Mouse (Mus musculus) mouse embryonic stem cell (cell line): ENCODE measurements around the gene Cd47.

Experiments
- in situ Hi-C, 2 experiments: fragments of 300-500 bp; cut with MboI; formaldehyde crosslinking; loops; 1 replicate in 1 of 2; 3 replicates in 1 of 2; pipeline ENCODE4 v1.14.3; 2019 to 2020; ENCODE audit warnings: low sequenced_read_pairs in 2 of 2, low pct_unique_long_range_greater_than_20kb in 1 of 2, mixed read lengths in 1 of 2; ENCODE audit not compliant: unreplicated experiment in 1 of 2

The Cd47 gene

DNA sequence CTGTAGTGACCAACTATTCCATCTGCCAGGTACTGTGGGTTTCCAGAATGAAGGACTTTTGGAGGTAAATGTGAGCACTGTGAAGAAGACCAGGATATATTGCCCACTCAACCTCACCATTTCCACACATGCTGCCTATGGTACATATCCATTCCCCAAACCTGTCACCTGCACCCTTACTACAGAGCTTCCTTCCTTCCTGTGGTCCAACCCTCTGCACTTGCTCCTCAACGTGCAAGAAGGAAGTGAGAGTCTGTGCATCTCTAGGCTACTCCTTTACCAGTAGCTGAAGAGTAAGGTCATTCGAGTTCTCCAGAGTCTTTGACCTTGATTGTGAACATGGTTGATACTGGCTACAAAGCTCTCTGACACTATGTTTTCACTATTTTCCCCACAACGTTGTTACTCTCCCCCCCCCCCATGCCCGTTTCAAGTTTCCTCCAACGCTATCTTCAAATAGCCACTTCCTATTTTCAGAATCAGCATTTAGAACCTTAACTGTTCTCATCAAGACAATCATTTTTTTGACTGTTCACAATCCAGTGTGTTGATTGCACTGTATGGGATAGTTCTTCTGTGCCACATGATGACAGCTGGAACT lies 18.7 kb upstream of the Cd47 start:
- in situ Hi-C loops: no loop called here

DNA sequence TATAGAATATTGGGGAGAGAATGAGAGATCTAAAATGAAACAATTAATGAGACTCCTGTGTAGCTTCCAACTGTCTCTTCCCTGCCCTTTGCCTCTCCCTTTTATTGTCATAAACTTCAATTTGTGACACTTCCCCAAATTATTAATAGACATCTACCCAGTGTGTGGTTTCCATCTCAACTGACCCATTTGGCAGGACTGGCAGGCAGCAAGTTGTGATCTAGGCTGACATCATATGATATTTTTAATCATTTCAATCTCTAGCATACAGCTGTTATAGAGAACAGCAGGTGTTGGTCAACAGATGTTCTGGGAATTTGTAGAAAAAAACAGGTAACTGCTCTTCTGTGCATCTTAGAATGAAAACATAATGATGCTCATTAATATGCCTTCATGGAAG lies 17.0 kb upstream of the Cd47 start:
- in situ Hi-C loops: no loop called here

DNA sequence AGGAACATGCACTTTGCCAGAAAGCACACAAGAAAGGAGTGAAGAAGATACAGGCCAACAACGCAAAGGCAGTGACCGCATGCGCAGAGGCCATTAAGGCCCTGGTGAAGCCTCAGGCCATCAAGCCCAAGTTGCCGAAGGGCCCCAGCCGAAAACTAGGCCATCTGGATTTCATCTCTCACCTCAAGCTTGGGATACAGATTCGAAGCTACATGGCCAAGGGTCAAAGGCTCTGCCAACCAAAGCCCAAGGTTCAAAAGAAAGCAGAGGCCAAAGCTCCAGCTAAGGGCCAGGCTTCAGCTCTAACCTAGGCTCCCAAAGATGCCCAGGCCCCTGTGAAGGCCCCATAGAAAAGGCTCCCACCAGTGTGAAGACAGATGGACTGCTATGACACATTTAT lies 14.2 kb upstream of the Cd47 start:
- in situ Hi-C loops: no loop called here

DNA sequence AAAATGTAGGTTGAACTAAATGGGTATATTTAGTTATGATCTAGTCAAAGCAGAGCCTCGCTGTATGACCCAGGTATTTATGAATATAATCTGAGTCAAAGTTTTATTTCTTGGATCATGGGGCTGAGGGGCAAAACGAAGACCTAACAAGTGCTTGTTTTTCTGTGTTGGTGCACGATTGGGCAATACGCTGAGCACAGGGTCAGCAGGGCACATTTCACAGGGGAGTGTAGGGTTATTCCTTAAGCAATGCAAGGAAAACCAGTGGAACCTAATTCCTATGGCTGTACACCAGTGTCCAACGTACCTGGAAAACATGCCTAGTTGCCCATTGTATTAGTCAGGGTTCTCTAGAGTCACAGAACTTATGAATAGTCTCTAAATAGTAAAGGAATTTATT lies 12.6 kb upstream of the Cd47 start:
- in situ Hi-C loops: no loop called here

DNA sequence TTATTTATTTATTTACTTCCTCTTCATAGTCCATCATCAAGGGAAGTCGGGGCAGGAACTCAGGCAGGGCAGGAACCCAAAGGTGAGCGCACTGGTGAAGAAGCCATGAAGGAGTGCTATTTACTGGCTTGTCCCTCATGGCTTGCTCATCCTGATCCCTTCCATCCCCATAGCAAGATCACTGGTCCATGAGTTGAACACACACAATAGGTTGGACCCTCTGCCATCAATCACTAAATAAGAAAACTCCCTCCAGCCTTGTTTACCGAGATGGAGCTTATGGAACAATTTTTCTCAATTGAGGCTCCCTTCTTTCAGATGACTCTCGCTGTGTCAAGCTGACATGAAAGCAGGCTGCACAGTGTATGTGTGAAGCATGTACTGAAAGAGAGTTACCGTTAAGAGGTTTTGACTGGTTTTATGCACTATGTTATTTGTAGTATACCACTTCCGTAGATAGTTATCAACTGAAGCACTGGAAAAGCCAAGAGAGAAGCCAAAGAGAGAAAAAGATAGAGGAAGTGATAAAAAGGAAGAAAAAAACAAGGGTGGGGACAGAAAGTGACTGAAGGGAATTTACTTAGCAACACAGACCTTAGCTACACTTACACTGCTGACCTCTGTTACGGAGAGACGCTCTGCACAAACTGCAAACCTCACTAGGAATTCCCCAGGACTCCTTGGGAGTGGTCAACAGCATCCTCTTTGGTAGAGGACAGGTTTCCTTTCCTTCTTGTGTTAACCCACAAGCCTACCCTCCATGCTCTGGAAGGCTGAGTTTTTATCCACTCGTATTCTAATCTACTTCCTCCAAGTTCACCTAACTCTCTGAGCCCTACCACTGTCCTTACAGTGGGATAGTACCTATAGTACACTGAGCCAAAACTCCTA lies 9.5 kb upstream of the Cd47 start:
- in situ Hi-C loops: no loop called here

DNA sequence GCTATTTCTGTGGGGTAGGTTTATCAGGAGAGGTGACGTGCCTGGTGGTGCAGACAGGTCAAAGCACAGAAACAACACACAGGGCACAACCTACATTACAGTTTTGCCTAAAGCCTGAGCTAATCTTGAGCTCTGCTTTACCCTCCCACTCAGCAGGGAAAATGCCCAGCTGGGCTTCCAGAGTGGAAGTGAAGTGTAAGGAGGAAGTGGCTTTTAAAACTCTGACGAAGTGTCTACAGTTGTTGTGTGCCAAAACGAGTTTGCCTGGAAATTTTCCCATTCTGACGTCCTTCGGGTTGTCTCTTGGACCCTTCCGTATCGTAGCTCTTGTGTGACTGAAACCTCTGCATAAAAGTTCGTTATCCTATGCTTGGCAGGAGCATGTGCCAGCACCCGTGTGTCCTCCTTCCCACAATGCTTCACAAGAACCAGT lies 7.9 kb upstream of the Cd47 start:
- in situ Hi-C loops: no loop called here

DNA sequence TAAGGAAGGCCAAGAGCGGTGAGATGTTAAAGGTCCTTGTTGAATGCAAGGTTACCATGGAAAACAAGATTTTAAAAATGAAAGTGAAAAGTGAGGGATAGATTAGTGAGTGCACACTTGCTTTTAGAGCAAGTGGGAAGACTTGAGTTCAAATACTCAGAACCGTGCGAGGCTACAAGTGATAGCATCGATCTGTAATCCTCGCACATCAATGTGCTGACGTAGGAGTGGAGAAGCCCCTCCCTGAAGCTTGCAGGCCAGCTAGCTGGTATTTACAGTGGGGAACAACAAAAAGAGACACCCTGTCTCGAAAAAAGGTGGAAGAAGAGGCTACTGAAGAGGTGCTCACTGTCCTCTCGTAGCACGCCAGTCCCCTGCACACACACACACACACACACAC lies 6.7 kb upstream of the Cd47 start:
- in situ Hi-C loops: no loop called here

DNA sequence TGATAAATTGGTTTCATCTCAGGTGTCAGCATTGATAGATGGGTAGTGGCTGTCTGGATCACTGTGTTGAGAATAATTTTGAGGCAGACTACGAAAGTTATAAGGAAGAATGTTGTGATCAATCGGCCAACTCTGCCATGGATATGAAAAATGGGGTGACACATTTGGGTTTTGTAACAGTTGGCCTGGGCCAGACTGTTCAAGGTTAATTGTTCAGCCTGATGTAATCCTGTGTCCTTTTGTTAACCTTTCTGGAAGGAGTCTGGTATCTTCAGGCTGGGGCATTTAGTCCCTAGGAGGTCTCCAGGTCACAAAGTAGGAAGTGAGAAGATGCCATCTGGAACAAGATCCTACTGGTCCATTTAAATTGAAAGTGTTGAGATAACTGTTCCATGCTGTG lies 4.1 kb upstream of the Cd47 start:
- in situ Hi-C loops: no loop called here

DNA sequence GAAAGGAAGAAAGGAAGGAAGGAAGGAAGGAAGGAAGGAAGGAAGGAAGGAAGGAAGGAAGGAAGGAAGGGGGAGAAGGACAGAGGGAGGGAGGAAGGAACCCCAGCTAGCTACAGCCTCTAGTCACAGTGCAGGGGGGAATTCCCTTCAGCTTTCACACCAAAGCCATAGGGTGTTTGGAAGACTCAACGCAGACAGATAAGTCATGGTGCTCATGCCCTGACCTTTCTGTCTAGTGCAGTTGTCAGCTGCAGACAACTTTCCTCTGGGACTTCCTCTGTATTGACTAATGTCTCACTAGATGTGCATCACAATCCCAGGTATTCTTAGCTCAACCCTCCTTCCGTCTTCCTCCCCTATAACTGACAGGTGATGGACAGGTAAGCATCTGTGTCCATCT lies 3.4 kb upstream of the Cd47 start:
- in situ Hi-C loops: no loop called here

DNA sequence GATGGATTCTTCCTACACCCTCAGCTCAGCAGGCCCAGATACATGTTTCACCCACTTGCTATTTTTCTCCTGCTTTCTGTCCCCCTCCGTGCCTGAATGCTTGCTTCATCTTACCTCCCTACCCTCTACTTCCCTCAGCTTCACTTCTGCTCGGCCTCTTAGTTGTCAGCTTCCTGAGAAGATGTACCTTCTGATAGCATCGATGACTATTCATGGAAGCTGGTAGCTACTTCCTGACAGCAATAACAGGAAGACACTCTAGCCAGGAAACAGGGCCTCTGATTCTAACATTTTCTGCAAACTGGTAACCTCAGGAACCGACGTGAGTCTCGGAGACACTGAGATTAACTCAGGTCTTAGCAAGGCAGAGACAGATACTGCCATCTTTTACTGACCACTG lies 1.5 kb upstream of the Cd47 start:
- in situ Hi-C loops: no loop called here

DNA sequence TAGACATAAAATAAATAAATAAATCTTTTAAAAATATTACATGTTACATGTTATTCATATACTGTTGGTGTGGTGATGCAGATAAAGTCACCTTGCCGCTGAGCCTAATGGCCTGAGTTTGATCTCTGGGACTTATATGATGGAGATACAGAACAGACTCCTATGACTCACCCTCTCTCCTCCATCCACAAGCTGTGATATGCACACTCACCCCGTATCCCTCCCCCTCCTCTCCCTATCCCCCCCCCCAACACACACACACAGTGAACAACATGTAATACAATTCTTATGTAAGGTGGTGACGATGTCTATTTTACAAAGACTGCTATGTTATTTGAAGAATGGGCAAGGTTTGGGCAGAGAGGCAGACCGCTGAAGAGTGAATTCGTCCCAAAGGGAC lies 663 bp downstream of the Cd47 start:
- in situ Hi-C loops: no loop called here

DNA sequence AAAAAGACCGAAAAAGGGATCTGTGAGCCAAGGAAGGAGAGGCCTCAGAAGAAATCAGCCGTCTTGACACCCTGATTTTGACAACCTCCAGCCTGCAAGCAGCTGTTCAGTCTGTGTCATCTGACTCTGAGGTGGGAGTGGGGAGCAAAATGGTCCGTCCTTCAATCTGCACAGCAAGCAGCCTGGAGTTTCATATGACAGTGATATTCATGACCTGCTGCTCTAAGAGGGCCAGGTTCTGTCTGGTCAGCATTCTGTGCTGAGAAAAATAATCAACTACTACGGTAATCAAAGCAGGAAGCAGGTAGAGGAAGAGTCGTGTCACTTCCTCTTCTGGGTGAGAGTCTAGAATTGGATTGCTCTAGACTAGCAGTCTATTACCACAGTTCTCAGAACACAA lies 1.1 kb downstream of the Cd47 start:
- in situ Hi-C loops: no loop called here

DNA sequence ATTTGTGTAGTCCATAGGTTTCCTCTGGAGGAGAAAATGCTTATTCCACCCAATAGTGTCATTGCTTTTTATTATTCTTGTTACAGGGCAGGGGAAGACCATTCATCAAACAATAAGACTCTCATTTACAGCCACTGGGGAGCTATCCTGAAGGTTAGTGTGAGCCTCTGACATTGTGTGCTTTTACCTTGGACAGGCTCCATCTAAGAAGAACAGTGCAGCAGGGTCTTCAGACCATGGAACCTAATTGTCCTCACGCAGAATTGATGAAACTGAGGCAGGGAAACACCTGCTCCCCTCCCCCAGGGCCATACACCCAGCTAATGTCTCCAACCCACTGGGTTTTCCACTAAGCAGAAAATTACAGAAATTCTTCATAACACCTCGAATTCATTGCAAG lies 2.7 kb downstream of the Cd47 start:
- in situ Hi-C loops: no loop called here

DNA sequence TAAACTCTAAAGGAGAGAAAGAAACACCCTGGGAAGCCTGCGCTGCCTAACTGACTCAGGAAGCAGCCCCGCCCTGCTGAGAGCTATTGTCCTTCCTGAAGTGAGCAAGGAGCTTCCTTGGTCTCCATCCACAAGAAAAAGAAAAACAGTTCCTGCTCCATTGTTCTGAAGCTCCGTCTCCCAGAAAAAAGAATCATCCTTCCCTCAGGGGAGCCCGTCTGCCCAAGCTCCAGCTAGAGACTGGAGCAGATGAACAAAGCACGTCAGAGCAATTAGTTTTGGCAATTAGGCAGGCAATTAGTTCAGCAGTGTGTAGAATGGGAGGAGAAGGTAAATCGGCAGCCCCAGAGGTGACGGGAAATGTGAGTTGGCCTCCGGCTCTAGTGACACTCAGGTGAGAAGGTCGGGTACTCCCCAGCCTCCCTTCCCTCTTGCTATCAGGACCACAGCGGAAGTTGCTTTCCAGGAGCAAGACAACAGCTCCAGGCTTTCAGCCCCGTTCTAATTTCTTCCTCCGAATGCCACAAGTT lies 3.7 kb downstream of the Cd47 start:
- in situ Hi-C loops: no loop called here

DNA sequence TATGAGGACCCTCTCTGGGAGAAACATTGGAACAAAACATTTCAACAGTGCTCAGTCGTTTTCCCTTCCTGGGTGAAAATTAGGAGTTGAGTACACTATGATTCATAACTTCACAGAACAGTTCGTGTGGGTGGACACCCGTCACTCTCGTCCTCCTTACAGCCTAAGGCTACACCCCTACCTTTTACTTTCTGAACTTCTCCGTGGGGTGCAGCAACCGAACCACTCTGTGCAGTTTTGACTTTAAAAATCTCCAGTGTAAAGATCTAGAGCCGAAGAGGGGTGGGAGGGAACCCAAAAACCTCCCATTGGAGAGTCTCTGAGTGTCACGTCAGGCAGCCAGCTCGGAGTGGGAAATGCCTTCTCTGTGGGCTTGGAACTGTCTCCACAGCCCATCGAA lies 6.6 kb downstream of the Cd47 start:
- in situ Hi-C loops: no loop called here

DNA sequence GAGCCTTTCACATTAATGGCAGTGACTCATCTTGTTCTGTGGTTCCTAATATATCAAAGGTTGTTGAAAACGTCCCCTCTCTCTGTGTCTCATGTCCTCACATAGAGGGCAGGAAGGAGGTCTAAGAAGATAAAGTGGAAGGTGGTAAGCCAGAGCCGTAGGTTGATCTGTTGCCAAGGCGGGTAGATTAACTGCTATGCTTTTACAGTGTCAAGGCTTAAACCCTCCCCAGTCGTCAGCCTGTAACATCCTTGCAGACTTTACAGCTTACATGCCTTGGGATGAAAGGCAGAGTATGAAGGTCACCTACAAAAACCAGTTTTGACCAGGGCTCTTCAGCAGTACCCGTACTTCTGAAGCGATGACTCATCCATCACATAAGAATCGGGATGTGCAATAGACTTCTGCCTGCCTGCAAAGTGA lies 7.1 kb downstream of the Cd47 start:
- in situ Hi-C loops: no loop called here

DNA sequence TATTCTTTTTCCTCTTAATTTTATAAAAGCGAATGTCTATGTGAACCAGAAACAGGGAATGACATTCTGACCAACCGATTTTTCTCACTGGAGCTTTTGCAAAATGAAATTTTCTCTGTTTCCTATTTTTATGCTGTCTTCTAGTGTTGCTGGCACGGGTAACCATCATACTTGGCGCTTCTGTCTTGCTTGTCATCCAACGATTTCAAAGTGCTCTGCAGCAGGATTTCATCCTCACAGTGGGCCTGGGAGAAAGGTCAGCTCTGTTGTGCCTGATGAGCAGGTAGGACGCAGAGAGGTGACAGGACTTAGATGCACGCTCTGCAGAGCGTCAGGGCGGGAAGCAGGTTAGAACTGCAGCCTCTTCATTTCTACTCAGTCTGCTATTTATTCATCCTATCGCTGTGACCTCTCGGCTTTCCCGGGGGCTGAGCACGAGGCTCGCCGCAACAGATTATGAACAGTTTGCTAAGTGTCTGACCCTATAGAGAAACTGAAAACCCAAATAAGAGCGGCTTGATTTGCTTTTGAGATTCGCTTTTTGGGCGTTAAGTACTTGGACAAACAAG lies 7.6 kb downstream of the Cd47 start:
- in situ Hi-C loops: no loop called here

DNA sequence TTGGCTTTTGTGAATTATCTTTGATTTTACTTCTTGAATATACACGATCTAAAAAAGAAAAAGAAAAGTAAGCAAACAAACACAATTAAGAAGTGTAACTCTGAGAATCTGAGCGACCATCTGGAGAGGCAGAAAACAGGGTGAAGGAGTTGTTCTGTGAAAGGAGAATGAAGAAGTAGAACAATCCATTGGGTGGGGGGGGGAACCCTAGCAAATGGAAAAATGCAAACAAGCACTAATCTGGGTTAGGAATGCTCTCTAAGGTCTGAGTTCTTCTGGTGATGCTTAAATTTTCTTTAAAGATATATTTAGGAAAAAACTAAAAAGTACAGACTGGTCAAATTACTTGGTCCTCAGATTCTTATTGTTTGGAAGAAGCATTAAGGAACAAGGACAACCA lies 11.6 kb downstream of the Cd47 start:
- in situ Hi-C loops: no loop called here

DNA sequence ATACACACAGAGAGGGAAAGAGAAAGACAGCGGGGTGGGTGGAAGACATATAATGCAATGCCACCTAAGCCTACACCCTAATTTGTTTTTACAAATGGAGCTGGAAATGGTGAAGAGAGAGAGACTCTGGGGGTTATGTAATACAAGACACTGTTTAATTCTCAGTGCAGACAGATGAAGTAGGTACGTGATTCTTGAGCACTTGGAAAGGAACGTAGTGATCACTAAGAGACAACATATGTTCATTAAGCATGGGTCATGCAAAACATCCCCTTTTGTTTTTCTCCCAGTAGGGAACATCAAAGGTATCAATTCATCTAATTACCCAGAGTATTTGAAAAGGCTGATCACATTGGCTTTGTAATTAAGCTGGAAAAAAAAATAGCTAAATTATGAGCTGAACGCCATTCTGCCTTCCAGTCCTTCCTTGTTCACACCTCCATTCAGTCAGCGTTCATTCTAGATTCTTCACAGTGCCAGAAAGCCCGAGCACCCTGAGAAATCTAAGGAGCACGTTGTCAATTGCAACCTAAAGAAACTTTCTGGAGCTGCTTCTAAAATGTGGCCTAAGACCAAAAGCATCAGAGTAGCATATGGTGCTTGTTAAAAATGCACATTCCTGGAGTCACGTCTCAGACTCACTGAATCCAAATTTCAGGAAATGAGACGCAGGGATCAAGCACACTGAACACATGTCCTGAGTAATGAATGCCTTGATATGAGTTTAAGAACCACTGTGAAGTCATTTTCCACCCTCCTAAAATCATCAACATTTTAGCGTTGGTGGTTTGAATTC lies 12.7 kb downstream of the Cd47 start:
- in situ Hi-C loops: no loop called here
